Mouse (Mus musculus) WW6 (cell line): ENCODE results near the gene Itga9.

ENCODE experiments used
- DNase-seq: peaks from one replicate; pipeline ENCODE4 v3.0.0-alpha.2; 2013; ENCODE audit warnings: low read depth, low spot score

The Itga9 gene

GRCm38 (mm10) chr9:118821220-118822185 is 215.0 kb downstream of the Itga9 start:
- no peak for DNase-seq

GRCm38 (mm10) chr9:118822186-118822555 is 215.7 kb downstream of the Itga9 start:
- no peak for DNase-seq

- DNase-seq: no peak
Measured at GRCm38 (mm10) chr9:118822581-118822980, 216.1 kb downstream of the Itga9 start.

- no peak for DNase-seq
Measured at GRCm38 (mm10) chr9:118831080-118831479, 224.6 kb downstream of the Itga9 start.

GRCm38 (mm10) chr9:118832533-118832932 is 226.0 kb downstream of the Itga9 start:
- no peak for DNase-seq

- no peak for DNase-seq
Measured at GRCm38 (mm10) chr9:118833413-118833812, 226.9 kb downstream of the Itga9 start.

- DNase-seq: no peak
Measured at GRCm38 (mm10) chr9:118838910-118839667, 232.6 kb downstream of the Itga9 start.

- no peak for DNase-seq
Measured at GRCm38 (mm10) chr9:118841247-118841646, 234.8 kb downstream of the Itga9 start.

- no peak for DNase-seq
Measured at GRCm38 (mm10) chr9:118841907-118842432, 235.5 kb downstream of the Itga9 start.

GRCm38 (mm10) chr9:118843711-118844110 is 237.2 kb downstream of the Itga9 start:
- DNase-seq: no peak

- DNase-seq: no peak
Measured at GRCm38 (mm10) chr9:118845003-118845402, 238.5 kb downstream of the Itga9 start.

- DNase-seq: no peak
Measured at GRCm38 (mm10) chr9:118846766-118847165, 240.3 kb downstream of the Itga9 start.

- no peak for DNase-seq
Measured at GRCm38 (mm10) chr9:118856665-118857064, 250.2 kb downstream of the Itga9 start.

GRCm38 (mm10) chr9:118860613-118861141 is 254.2 kb downstream of the Itga9 start:
- no peak for DNase-seq

GRCm38 (mm10) chr9:118862214-118862613 is 255.7 kb downstream of the Itga9 start:
- DNase-seq: no peak

GRCm38 (mm10) chr9:118862852-118863260 is 256.4 kb downstream of the Itga9 start:
- no peak for DNase-seq

- no peak for DNase-seq
Measured at GRCm38 (mm10) chr9:118863528-118863927, 257.0 kb downstream of the Itga9 start.

- DNase-seq: no peak
Measured at GRCm38 (mm10) chr9:118866949-118867348, 260.5 kb downstream of the Itga9 start.

- no peak for DNase-seq
Measured at GRCm38 (mm10) chr9:118867851-118868250, 261.4 kb downstream of the Itga9 start.

- DNase-seq: no peak
Measured at GRCm38 (mm10) chr9:118871089-118871488, 264.6 kb downstream of the Itga9 start.

GRCm38 (mm10) chr9:118873031-118873430 is 266.5 kb downstream of the Itga9 start:
- no peak for DNase-seq

- DNase-seq: no peak
Measured at GRCm38 (mm10) chr9:118873596-118873995, 267.1 kb downstream of the Itga9 start.
